Mouse (Mus musculus): ENCODE data around the gene Dok3. TPM values are rescaled to one million over a fixed set of nuclear protein-coding genes. Genes with fewer than 3 reads are reported as not detected.

Gene Dok3
- polyA plus RNA-seq, 1 experiment, result 0.83 TPM

DNA sequence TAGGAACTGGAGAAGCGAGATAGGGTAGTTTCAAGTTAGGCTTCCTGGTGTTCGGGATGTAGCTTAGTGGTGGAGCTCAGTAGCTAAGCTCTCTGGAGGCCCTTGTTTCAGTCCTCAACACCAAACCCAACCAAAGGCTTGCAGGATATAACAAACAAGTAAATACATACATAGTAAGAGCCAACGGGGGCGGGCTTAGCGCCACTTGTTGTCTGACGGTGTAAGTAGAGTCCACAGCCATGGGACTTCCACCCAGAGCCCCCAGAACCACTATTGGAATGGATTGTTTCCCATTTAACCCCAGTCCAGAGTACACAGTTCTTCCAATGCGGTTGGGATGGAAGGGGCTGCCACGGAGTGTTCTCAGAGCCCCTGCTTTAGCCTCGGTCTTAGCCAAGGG, 15.3 kb downstream of the Dok3 start:
- TF ChIP-seq MYOD1 (IDR thresholded peaks at IDR 0.05; ENCODE audit: control insufficient read depth, insufficient read length, low read depth) (no peak), MYOG (IDR thresholded peaks at IDR 0.05; ENCODE audit: control insufficient read depth, extremely low read depth, insufficient read length) (no peak), CEBPB (IDR thresholded peaks at IDR 0.05; ENCODE audit: low read depth) (no peak), USF1 (IDR thresholded peaks at IDR 0.05; ENCODE audit: low read depth) (no peak), CTCF (IDR thresholded peaks at IDR 0.05; ENCODE audit: control insufficient read depth, insufficient read depth, insufficient read length) (no peak), MAX (IDR thresholded peaks at IDR 0.05) (no peak), FOSL1 (IDR thresholded peaks at IDR 0.05; ENCODE audit: insufficient read depth, low read length, poor library complexity, severe bottlenecking) (no peak)
- Histone ChIP-seq H3K79me3 (ENCODE audit: low read depth) (peaks cover 30% of the 10 kb centered on the region), H3ac (ENCODE audit: control insufficient read depth, insufficient read length, low read depth) (no peak overlapping the region), H3K36me3 (ENCODE audit: control insufficient read depth, insufficient read depth) (peaks cover 23% of the 10 kb centered on the region), H3K4me3 (ENCODE audit: insufficient read depth, poor library complexity, severe bottlenecking) (no peak overlapping the region), H3K27me3 (ENCODE audit: control insufficient read depth, insufficient read depth, insufficient read length) (no peaks in the 10 kb centered on the region), H3K79me2 (ENCODE audit: control insufficient read depth, insufficient read depth) (peaks cover 42% of the 10 kb centered on the region)

DNA sequence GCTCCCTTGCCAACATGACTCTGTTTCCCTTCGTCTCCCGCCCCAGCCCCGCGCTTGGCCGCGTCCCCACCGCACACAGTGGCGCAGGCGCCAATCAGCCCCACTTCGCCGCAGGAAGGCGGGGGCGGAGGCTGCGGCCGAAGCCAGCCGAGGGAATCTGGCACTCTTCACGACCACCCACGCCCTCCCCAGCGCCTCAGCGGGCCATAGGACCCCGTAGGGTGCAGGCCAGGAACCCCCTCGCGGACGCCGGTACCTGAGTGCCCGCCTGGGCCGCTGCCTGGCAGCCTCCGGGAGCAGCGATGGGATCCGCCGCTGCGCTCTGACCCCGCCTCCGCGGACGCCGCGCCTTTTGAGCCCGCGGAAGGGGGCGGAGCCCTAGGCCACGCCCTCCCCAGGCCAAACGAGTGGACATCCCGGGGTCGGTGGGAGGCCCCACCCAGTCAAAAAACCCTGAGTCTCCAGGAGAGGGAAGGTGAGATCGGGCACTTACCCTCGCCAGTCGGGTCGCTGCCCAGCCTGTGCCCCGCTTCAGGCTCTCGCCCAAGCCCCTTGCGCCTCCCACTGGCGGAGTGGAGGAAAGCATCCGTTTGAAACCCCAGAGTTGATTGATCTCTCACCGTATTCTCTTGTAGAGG, 15.9 kb downstream of the Dok3 start, which contains the start of gene Pdlim7:
Gene Pdlim7, minus strand, starts transcription at position 566 of the 638 bp plus-strand sequence.
- peak within 1 kb of the TSS; percentile 91 for H3K4me3 ChIP-seq (ENCODE audit: insufficient read depth, poor library complexity, severe bottlenecking)
- peaks cover 48% of the 10 kb centered on the region for H3K79me2 ChIP-seq (ENCODE audit: control insufficient read depth, insufficient read depth)
- H3K79me3 ChIP-seq (ENCODE audit: low read depth), result peaks cover 35% of the 10 kb centered on the region
- TF ChIP-seq MAX (IDR thresholded peaks at IDR 0.05), result peak; percentile 21
- TF ChIP-seq MYOD1 (IDR thresholded peaks at IDR 0.05; ENCODE audit: control insufficient read depth, insufficient read length, low read depth), result no peak
- no peak for TF ChIP-seq FOSL1 (IDR thresholded peaks at IDR 0.05; ENCODE audit: insufficient read depth, low read length, poor library complexity, severe bottlenecking)
- TF ChIP-seq CTCF (IDR thresholded peaks at IDR 0.05; ENCODE audit: control insufficient read depth, insufficient read depth, insufficient read length), result peak; percentile 62
- H3K27me3 ChIP-seq (ENCODE audit: control insufficient read depth, insufficient read depth, insufficient read length), result no peaks in the 10 kb centered on the region
- peak within 1 kb of the TSS; percentile 95 for H3ac ChIP-seq (ENCODE audit: control insufficient read depth, insufficient read length, low read depth)
- H3K36me3 ChIP-seq (ENCODE audit: control insufficient read depth, insufficient read depth), result peaks cover 29% of the 10 kb centered on the region

DNA sequence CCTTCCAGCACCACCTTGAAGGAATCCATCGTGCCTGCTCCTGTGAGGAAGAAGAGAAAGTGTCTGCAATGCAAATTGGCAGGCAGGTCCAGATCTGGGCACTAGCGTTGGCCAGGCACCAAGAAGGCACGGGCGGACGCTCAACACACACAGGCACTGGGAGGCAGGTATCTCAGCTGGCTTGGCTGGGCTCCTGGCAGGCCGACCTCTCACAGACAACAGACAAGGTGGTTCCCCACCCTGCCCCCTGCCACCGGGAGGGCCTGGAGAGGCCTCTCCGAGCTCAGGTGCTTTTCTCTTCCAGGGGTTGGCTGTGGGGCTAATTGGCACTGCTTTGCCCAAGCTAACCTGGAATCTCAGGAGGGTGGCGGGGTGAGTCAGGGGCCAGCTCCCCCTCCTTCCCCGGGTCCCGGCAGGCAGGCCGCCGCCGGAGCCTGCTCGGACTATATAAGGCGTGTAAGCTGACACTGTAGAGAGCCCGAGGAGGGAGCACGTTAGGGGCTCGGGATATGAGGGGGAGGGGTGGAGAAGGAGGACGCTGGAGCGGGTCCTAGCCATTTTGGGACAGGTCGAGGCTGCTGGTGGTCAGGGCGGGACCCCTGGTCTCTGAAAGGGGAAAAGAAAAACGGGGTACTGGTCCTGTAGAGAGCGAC, 16.6 kb downstream of the Dok3 start:
- H3K27me3 ChIP-seq (ENCODE audit: control insufficient read depth, insufficient read depth, insufficient read length), result no peaks in the 10 kb centered on the region
- H3K36me3 ChIP-seq (ENCODE audit: control insufficient read depth, insufficient read depth), result peaks cover 34% of the 10 kb centered on the region
- TF ChIP-seq CEBPB (IDR thresholded peaks at IDR 0.05; ENCODE audit: low read depth) (no peak), MAX (IDR thresholded peaks at IDR 0.05) (no peak), MYOD1 (IDR thresholded peaks at IDR 0.05; ENCODE audit: control insufficient read depth, insufficient read length, low read depth) (no peak), FOSL1 (IDR thresholded peaks at IDR 0.05; ENCODE audit: insufficient read depth, low read length, poor library complexity, severe bottlenecking) (no peak), MYOG (IDR thresholded peaks at IDR 0.05; ENCODE audit: control insufficient read depth, extremely low read depth, insufficient read length) (no peak), USF1 (IDR thresholded peaks at IDR 0.05; ENCODE audit: low read depth) (no peak), CTCF (IDR thresholded peaks at IDR 0.05; ENCODE audit: control insufficient read depth, insufficient read depth, insufficient read length) (no peak)
- H3K4me3 ChIP-seq (ENCODE audit: insufficient read depth, poor library complexity, severe bottlenecking), result peak overlapping the region; percentile 91
- H3K79me2 ChIP-seq (ENCODE audit: control insufficient read depth, insufficient read depth), result peaks cover 55% of the 10 kb centered on the region
- peak overlapping the region; percentile 95 for H3ac ChIP-seq (ENCODE audit: control insufficient read depth, insufficient read length, low read depth)
- peaks cover 40% of the 10 kb centered on the region for H3K79me3 ChIP-seq (ENCODE audit: low read depth)

DNA sequence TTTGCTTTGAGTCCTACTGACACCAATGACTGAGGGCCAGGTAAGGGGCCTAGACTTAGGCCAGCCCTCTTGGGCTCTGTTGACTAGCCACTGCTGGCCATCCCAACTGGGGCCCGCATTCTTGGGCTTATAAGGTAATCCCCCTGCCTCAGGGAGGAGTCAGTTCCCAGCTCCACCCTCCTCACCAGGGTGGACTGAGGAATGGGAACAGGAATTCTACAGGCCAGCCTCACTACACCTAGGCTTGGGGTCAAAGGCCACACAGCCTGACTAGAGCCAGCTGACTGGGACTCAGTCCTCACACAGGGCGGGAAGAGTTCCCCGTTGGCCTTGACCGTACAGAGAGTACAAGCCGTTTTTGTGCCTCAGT, 17.6 kb downstream of the Dok3 start:
- TF ChIP-seq MYOG (IDR thresholded peaks at IDR 0.05; ENCODE audit: control insufficient read depth, extremely low read depth, insufficient read length) (no peak), MYOD1 (IDR thresholded peaks at IDR 0.05; ENCODE audit: control insufficient read depth, insufficient read length, low read depth) (no peak), CTCF (IDR thresholded peaks at IDR 0.05; ENCODE audit: control insufficient read depth, insufficient read depth, insufficient read length) (no peak), MAX (IDR thresholded peaks at IDR 0.05) (no peak), CEBPB (IDR thresholded peaks at IDR 0.05; ENCODE audit: low read depth) (no peak), USF1 (IDR thresholded peaks at IDR 0.05; ENCODE audit: low read depth) (no peak), FOSL1 (IDR thresholded peaks at IDR 0.05; ENCODE audit: insufficient read depth, low read length, poor library complexity, severe bottlenecking) (no peak)
- H3K4me3 ChIP-seq (ENCODE audit: insufficient read depth, poor library complexity, severe bottlenecking), result peak overlapping the region; percentile 91
- peaks cover 65% of the 10 kb centered on the region for H3K79me2 ChIP-seq (ENCODE audit: control insufficient read depth, insufficient read depth)
- H3K36me3 ChIP-seq (ENCODE audit: control insufficient read depth, insufficient read depth), result peaks cover 45% of the 10 kb centered on the region
- H3K79me3 ChIP-seq (ENCODE audit: low read depth), result peaks cover 42% of the 10 kb centered on the region
- no peaks in the 10 kb centered on the region for H3K27me3 ChIP-seq (ENCODE audit: control insufficient read depth, insufficient read depth, insufficient read length)
- peak overlapping the region; percentile 95 for H3ac ChIP-seq (ENCODE audit: control insufficient read depth, insufficient read length, low read depth)

DNA sequence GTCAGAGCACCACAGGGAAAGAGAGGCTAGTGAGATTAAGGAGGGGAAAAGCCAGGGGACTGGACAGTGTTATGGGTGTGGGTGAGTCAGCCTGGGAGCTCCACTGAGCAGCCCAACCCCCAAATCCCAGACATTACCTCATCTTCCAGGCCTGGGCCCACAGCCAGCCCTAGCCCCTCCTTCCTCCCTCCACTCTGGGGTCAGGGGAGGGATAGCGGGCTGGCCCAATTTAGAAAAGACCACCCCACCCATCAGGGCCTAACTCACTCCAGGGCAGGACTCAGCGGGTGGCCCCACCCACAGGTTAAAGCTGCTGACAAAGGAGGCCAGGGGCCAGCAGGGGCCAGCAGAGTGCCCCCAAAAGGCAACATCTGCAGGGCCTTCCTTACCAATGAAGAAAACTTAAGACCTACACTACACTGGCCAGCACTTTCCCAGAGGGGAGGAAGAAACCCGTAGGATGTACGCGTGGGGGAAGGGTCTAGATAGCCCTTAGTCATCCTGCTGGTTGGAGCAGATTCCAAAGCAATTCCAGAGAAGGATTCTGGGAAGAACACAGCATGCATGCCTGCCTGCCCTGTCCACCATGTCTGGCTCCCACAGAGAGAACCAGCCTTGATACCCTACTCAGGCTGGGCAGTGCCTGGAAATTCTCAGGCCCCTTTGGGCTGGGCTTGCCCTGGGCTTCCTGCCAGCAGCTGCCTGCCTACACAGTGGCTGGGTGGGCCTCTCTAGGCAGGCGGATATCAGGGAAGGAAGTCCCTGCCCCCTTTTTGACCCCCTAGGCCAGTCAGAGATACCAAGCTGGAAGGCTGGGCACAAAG, 18.2 kb downstream of the Dok3 start:
- Histone ChIP-seq H3K27me3 (ENCODE audit: control insufficient read depth, insufficient read depth, insufficient read length) (no peaks in the 10 kb centered on the region), H3K79me3 (ENCODE audit: low read depth) (peaks cover 42% of the 10 kb centered on the region), H3K4me3 (ENCODE audit: insufficient read depth, poor library complexity, severe bottlenecking) (peak overlapping the region; percentile 91), H3K36me3 (ENCODE audit: control insufficient read depth, insufficient read depth) (peaks cover 51% of the 10 kb centered on the region), H3K79me2 (ENCODE audit: control insufficient read depth, insufficient read depth) (peaks cover 71% of the 10 kb centered on the region), H3ac (ENCODE audit: control insufficient read depth, insufficient read length, low read depth) (peak overlapping the region; percentile 95)
- no peak for TF ChIP-seq MYOG (IDR thresholded peaks at IDR 0.05; ENCODE audit: control insufficient read depth, extremely low read depth, insufficient read length)
- TF ChIP-seq MAX (IDR thresholded peaks at IDR 0.05), result peak; percentile 19
- no peak for TF ChIP-seq CTCF (IDR thresholded peaks at IDR 0.05; ENCODE audit: control insufficient read depth, insufficient read depth, insufficient read length)
- no peak for TF ChIP-seq FOSL1 (IDR thresholded peaks at IDR 0.05; ENCODE audit: insufficient read depth, low read length, poor library complexity, severe bottlenecking)

All from C2C12 (cell line).